Mouse (Mus musculus) ZHBTc4 (cell line): ENCODE measurements around the gene Gtf2i.

Experiments used
- DNase-seq: peaks from one replicate; pipeline ENCODE4 v3.0.0-alpha.2; 2011; ENCODE audit warnings: low read depth, low spot score

Gene Gtf2i

GRCm38 (mm10) chr5:134209931-134210554, 104.5 kb downstream of the Gtf2i start:
- DNase-seq, result no peak

GRCm38 (mm10) chr5:134206721-134207120, 107.8 kb downstream of the Gtf2i start:
- no peak for DNase-seq

GRCm38 (mm10) chr5:134193664-134194063, 120.9 kb downstream of the Gtf2i start:
- DNase-seq, result no peak

- DNase-seq, result peak; percentile 46
Measured at GRCm38 (mm10) chr5:134188571-134188970, 126.0 kb downstream of the Gtf2i start.
